Mouse (Mus musculus): ENCODE measurements around the gene Idh2. TPM values are rescaled to one million over a fixed set of nuclear protein-coding genes. Genes with fewer than 3 reads are reported as not detected.
A peak's percentile ranks its signal among the peaks of the same experiment; 100 is the strongest.
"Not testable (repeated sequence)": the region's sequence is repeated elsewhere in the genome, so short reads cannot be mapped to it uniquely, and the experiment has no call there.

Gene Idh2
- total and polyA plus RNA-seq, 2 experiments from 2014 or later: 152 to 161 TPM

DNA sequence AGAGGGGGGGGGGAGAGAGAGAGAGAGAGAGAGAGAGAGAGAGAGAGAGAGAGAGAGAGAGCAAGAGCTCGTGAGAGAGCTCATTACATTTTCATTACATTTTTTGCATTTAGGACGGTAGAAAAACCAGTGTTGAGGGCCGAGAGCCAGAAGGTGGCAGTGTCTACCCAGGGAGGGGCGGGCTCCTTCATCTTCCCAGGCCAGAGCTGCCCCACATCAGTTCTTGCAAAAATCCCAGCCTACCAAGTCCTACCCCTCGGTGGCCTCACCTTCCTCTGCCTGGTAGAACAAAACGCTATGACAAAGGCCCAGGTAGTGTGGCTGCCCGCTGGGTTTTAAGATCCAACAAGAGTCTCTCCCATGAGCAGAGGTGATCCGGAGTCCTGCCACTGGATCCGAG, 25.6 kb upstream of the Idh2 start:
- peak; percentile 90 for TF ChIP-seq CTCF (IDR thresholded peaks at IDR 0.05; ENCODE audit: low read depth)
- H3K9me3 ChIP-seq (ENCODE audit: low read length): no peaks in the 10 kb centered on the region; the same call in 1 of the 2 replicates
- no peaks in the 10 kb centered on the region for H3K36me3 ChIP-seq (ENCODE audit: insufficient read depth, low read length)
- H3K4me2 ChIP-seq (ENCODE audit: low read depth, low read length): no peak overlapping the region
- DNase-seq (ENCODE audit: low spot score) (peak; percentile 84), ATAC-seq (peak; percentile 82; the same call in 1 of the 2 replicates)
- H3K9ac ChIP-seq (replicated peaks; ENCODE audit: low read length): 0 out of 2 replicates have a peak overlapping the region, but pooled peaks have one; percentile 9
- H3K4me1 ChIP-seq (ENCODE audit: insufficient read depth, low read length): no peaks in the 10 kb centered on the region; the same call in 1 of the 2 replicates
- H3K27me3 ChIP-seq (ENCODE audit: insufficient read depth, low read length): no peaks in the 10 kb centered on the region
- H3K27ac ChIP-seq: no peak overlapping the region
- 14% methylated on average over 9 of the region's 9 CpGs for WGBS
- H3K4me3 ChIP-seq (ENCODE audit: low read length): no peak overlapping the region

DNA sequence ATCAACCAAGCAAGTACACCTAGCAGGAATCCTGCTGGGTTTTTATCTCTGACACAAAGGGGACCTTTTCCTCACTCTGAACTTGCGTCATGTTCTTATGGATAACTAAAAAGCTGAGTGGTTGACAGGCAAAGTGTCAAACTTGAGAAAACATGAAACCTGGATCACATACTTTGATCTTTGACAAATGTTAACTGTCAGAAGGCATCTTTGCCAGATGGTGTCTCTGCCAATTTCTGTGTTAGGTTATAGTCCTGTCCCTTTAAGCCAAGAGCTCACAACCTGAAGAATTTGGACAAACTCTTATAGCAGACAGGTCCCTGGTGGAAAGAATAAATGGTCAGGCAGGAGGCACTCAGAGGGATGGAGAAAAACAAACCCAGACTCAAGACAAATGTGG, 23.2 kb upstream of the Idh2 start:
- H3K27ac ChIP-seq: no peak overlapping the region
- no peaks in the 10 kb centered on the region; the same call in 1 of the 2 replicates for H3K9me3 ChIP-seq (ENCODE audit: low read length)
- H3K9ac ChIP-seq (replicated peaks; ENCODE audit: low read length): no peak overlapping the region
- no peak overlapping the region for H3K4me2 ChIP-seq (ENCODE audit: low read depth, low read length)
- H3K4me3 ChIP-seq (ENCODE audit: low read length): no peak overlapping the region
- ATAC-seq (no peak), DNase-seq (ENCODE audit: low spot score) (no peak)
- H3K4me1 ChIP-seq (ENCODE audit: insufficient read depth, low read length): peaks cover 4% of the 10 kb centered on the region
- 72% methylated on average over 1 of the region's 1 CpGs for WGBS
- no peaks in the 10 kb centered on the region for H3K27me3 ChIP-seq (ENCODE audit: insufficient read depth, low read length)
- TF ChIP-seq CTCF (IDR thresholded peaks at IDR 0.05; ENCODE audit: low read depth): no peak
- H3K36me3 ChIP-seq (ENCODE audit: insufficient read depth, low read length): no peaks in the 10 kb centered on the region

DNA sequence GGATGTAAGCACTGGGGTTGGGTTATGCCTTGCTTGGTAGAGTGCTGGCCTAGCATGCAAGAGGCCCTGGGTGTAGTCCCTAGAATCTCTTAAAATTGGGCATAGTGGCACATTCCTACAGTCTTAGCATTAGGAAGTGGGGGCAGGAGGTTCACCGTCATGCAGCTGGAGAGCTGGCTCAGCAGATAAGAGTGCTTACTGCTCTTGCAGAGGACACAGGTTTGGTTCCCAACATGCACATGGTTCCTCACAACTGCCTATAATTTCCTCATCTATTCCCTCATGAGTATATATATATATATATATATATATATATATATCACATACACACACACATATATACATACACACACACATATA, 20.0 kb upstream of the Idh2 start:
- DNase-seq (ENCODE audit: low spot score): no peak
- 63% methylated on average over 1 of the region's 1 CpGs for WGBS
- Histone ChIP-seq H3K27ac (peak overlapping the region; percentile 78; the same call in 1 of the 2 replicates), H3K27me3 (ENCODE audit: insufficient read depth, low read length) (no peaks in the 10 kb centered on the region), H3K9ac (replicated peaks; ENCODE audit: low read length) (no peak overlapping the region), H3K4me1 (ENCODE audit: insufficient read depth, low read length) (peaks cover 4% of the 10 kb centered on the region; the same call in 1 of the 2 replicates), H3K4me3 (ENCODE audit: low read length) (no peak overlapping the region), H3K4me2 (ENCODE audit: low read depth, low read length) (no peak overlapping the region), H3K9me3 (ENCODE audit: low read length) (no peaks in the 10 kb centered on the region; the same call in 1 of the 2 replicates), H3K36me3 (ENCODE audit: insufficient read depth, low read length) (no peaks in the 10 kb centered on the region)
- ATAC-seq: no peak
- no peak for TF ChIP-seq CTCF (IDR thresholded peaks at IDR 0.05; ENCODE audit: low read depth)

DNA sequence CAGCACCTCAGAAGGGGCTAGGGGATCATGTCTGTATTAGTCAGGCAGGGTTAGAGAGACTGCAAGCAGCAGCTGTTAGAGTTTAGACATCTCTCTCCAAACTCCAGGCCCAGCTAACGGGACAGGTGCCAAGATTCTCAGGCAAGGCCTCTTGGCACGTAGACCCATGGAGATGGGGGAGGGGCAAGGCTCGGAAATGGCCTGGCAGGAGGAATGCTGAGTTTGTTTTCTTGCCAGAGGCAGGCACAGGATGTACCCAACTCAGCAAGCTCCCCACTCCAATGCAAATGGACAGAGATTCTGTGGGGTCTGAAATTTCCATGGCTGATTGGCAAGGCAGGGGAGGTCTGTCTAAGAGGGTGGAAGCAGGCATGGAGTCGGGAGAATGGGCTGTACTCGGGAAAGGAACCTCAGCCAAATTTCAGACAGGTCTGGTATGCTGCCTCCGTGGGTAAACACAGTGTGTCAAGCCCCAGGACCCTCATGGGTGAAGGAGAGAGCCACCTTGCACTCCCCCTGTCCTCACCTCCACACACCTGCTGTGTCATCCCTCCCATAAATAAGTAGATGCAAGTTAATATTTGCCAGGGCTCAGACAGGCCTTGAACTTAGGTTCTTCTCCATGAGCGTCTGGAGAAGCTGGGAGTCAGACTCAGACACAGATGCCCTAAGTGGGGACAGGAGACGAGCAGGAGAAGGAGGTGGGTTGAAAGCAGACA, 19.4 kb upstream of the Idh2 start:
- H3K4me3 ChIP-seq (ENCODE audit: low read length): no peak overlapping the region
- no peak overlapping the region for H3K9ac ChIP-seq (replicated peaks; ENCODE audit: low read length)
- peaks cover 4% of the 10 kb centered on the region; the same call in 1 of the 2 replicates for H3K4me1 ChIP-seq (ENCODE audit: insufficient read depth, low read length)
- peak overlapping the region; percentile 78 for H3K27ac ChIP-seq
- no peaks in the 10 kb centered on the region for H3K27me3 ChIP-seq (ENCODE audit: insufficient read depth, low read length)
- H3K36me3 ChIP-seq (ENCODE audit: insufficient read depth, low read length): no peaks in the 10 kb centered on the region
- DNase-seq (ENCODE audit: low spot score) (peak; percentile 93), ATAC-seq (peak; percentile 82)
- no peaks in the 10 kb centered on the region; the same call in 1 of the 2 replicates for H3K9me3 ChIP-seq (ENCODE audit: low read length)
- no peak overlapping the region for H3K4me2 ChIP-seq (ENCODE audit: low read depth, low read length)
- WGBS: 28% methylated on average over 8 of the region's 8 CpGs
- no peak for TF ChIP-seq CTCF (IDR thresholded peaks at IDR 0.05; ENCODE audit: low read depth)

DNA sequence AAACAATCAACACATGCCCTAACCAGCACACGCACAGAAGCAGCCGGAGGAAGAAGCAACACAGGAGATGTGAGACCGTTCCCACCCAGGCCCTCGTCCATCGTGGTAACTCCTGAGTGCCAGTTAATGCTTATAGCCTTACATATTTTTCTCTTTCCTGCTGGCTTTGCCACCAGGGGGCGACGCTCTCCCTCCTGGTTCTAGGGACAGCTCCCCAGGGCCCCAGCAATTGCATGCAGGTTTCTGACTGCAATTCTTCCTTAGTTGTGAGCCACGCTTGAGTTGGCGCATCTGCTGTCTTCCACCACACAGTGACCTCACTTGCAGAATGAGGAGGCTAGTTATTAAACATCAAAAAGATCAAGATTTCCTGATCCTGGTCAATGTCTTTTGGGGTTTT, 17.3 kb upstream of the Idh2 start:
- WGBS: 46% methylated on average over 9 of the region's 9 CpGs
- H3K4me3 ChIP-seq (ENCODE audit: low read length): no peak overlapping the region
- no peak overlapping the region for H3K9ac ChIP-seq (replicated peaks; ENCODE audit: low read length)
- no peak overlapping the region for H3K27ac ChIP-seq
- peak; percentile 78 for TF ChIP-seq CTCF (IDR thresholded peaks at IDR 0.05; ENCODE audit: low read depth)
- no peaks in the 10 kb centered on the region for H3K36me3 ChIP-seq (ENCODE audit: insufficient read depth, low read length)
- no peak overlapping the region for H3K4me2 ChIP-seq (ENCODE audit: low read depth, low read length)
- H3K9me3 ChIP-seq (ENCODE audit: low read length): no peaks in the 10 kb centered on the region; the same call in 1 of the 2 replicates
- ATAC-seq (no peak), DNase-seq (ENCODE audit: low spot score) (peak; percentile 76)
- no peaks in the 10 kb centered on the region for H3K27me3 ChIP-seq (ENCODE audit: insufficient read depth, low read length)
- H3K4me1 ChIP-seq (ENCODE audit: insufficient read depth, low read length): peaks cover 4% of the 10 kb centered on the region; the same call in 1 of the 2 replicates

DNA sequence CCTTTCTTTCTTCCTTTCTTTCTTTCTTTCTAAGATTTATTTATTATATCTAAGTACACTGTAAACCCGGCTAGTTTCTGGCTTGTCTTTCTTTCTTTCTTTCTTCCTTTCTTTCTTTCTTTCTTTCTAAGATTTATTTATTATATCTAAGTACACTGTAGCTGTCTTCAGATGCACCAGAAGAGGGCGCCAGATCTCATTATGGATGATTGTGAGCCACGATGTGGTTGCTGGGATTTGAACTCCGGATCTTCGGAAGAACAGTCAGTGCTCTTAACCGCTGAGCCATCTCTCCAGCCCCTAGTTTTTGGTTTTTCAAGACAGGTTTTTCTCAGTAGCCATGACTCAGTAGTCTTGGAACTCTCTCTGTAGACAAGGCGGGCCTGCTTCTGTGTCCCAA, 16.1 kb upstream of the Idh2 start:
- TF ChIP-seq CTCF (IDR thresholded peaks at IDR 0.05; ENCODE audit: low read depth): peak; percentile 48
- not testable (repeated sequence) for H3K36me3 ChIP-seq (ENCODE audit: insufficient read depth, low read length); ATAC-seq; H3K4me2 ChIP-seq (ENCODE audit: low read depth, low read length); H3K9ac ChIP-seq (replicated peaks; ENCODE audit: low read length); H3K4me3 ChIP-seq (ENCODE audit: low read length); DNase-seq (ENCODE audit: low spot score); H3K27me3 ChIP-seq (ENCODE audit: insufficient read depth, low read length); H3K4me1 ChIP-seq (ENCODE audit: insufficient read depth, low read length); H3K9me3 ChIP-seq (ENCODE audit: low read length); H3K27ac ChIP-seq
- WGBS: 73% methylated on average over 7 of the region's 7 CpGs
